Mouse (Mus musculus): ENCODE results near the gene Elane. TPM values are rescaled to one million over a fixed set of nuclear protein-coding genes. Genes with fewer than 3 reads are reported as not detected.

Elane gene
- polyA plus RNA-seq, 1 experiment from 2014 or later: not detected

GRCm38 (mm10) chr10:79929967-79930825, 44.1 kb downstream of the Elane start:
- Histone ChIP-seq H3K27me3 (no peaks in the 10 kb centered on the region), H3K4me3 (no peak overlapping the region), H3K4me2 (peak overlapping the region; percentile 93; the same call in 1 of the 2 replicates), H3K9ac (no peak overlapping the region), H3K27ac (replicated peaks) (no peak overlapping the region; the same call in 1 of the 2 replicates), H3K4me1 (replicated peaks) (peaks cover 64% of the 10 kb centered on the region), H3K9me3 (no peaks in the 10 kb centered on the region), H3K36me3 (0 out of 2 replicates have a peak, but pooled peaks cover 4% of the 10 kb centered on the region)
- no peak for ATAC-seq (ENCODE audit: low FRiP score, low read depth)
- 71% methylated on average over 18 of the region's 18 CpGs for WGBS

- ATAC-seq (ENCODE audit: low FRiP score, low read depth): no peak
- Histone ChIP-seq H3K4me3 (no peak overlapping the region), H3K27me3 (no peaks in the 10 kb centered on the region), H3K4me2 (peak overlapping the region; percentile 19; the same call in 1 of the 2 replicates), H3K4me1 (replicated peaks) (peaks cover 59% of the 10 kb centered on the region), H3K9me3 (no peaks in the 10 kb centered on the region), H3K27ac (replicated peaks) (no peak overlapping the region), H3K9ac (no peak overlapping the region), H3K36me3 (0 out of 2 replicates have a peak, but pooled peaks cover 4% of the 10 kb centered on the region)
- 57% methylated on average over 16 of the region's 16 CpGs for WGBS
Measured at GRCm38 (mm10) chr10:79930826-79931186, 44.8 kb downstream of the Elane start.

- Histone ChIP-seq H3K36me3 (0 out of 2 replicates have a peak, but pooled peaks cover 4% of the 10 kb centered on the region), H3K27me3 (no peaks in the 10 kb centered on the region), H3K4me2 (no peak overlapping the region), H3K27ac (replicated peaks) (0 out of 2 replicates have a peak overlapping the region, but pooled peaks have one; percentile 36), H3K9me3 (no peaks in the 10 kb centered on the region), H3K4me3 (no peak overlapping the region), H3K9ac (no peak overlapping the region), H3K4me1 (replicated peaks) (peaks cover 58% of the 10 kb centered on the region)
- 77% methylated on average over 9 of the region's 9 CpGs for WGBS
- no peak for ATAC-seq (ENCODE audit: low FRiP score, low read depth)
Measured at GRCm38 (mm10) chr10:79931797-79932196, 45.8 kb downstream of the Elane start.

GRCm38 (mm10) chr10:79932736-79933135, 46.7 kb downstream of the Elane start:
- ATAC-seq (ENCODE audit: low FRiP score, low read depth): no peak
- Histone ChIP-seq H3K27ac (replicated peaks) (peak overlapping the region; percentile 36), H3K9ac (no peak overlapping the region), H3K9me3 (no peaks in the 10 kb centered on the region), H3K4me3 (no peak overlapping the region), H3K4me1 (replicated peaks) (peaks cover 67% of the 10 kb centered on the region), H3K27me3 (no peaks in the 10 kb centered on the region), H3K36me3 (0 out of 2 replicates have a peak, but pooled peaks cover 4% of the 10 kb centered on the region), H3K4me2 (0 out of 2 replicates have a peak overlapping the region, but pooled peaks have one; percentile 11)
- WGBS: 19% methylated on average over 8 of the region's 8 CpGs

DNA sequence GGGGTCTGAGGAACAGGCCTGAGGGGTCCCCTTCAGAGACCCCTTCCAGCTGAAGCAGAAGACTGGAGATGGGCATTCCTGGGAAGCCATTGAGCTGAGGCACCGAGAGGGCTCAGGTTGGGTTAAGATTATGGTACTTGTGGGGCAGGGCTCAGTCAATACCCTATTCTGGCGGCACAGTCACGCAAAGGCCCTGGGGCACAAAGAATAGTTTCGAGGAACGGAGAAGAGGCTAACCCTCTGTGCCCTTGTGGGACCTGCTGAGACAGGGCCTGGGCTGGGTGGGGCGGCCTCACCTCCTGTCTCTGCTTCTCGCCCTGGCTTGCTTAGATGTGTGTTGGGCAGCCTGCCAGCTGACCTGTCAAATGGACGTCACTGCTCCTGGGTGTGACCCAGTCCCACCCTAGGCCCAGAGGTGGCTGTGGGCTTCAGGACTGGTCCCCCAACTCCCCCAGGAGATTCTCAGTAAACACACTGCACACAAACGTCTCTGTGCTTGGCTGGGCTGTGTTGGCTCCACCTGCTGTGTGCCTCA, 47.2 kb downstream of the Elane start:
- H3K4me2 ChIP-seq: no peak overlapping the region
- H3K4me3 ChIP-seq: no peak overlapping the region
- WGBS: 62% methylated on average over 9 of the region's 9 CpGs
- no peak for ATAC-seq (ENCODE audit: low FRiP score, low read depth)
- no peaks in the 10 kb centered on the region for H3K9me3 ChIP-seq
- H3K4me1 ChIP-seq (replicated peaks): peaks cover 71% of the 10 kb centered on the region
- H3K27me3 ChIP-seq: no peaks in the 10 kb centered on the region
- H3K9ac ChIP-seq: no peak overlapping the region
- 0 out of 2 replicates have a peak, but pooled peaks cover 4% of the 10 kb centered on the region for H3K36me3 ChIP-seq
- peak overlapping the region; percentile 36 for H3K27ac ChIP-seq (replicated peaks)

GRCm38 (mm10) chr10:79933861-79934260, 47.8 kb downstream of the Elane start:
- WGBS: 17% methylated on average over 6 of the region's 6 CpGs
- Histone ChIP-seq H3K36me3 (0 out of 2 replicates have a peak, but pooled peaks cover 4% of the 10 kb centered on the region), H3K27me3 (no peaks in the 10 kb centered on the region), H3K4me1 (replicated peaks) (peaks cover 67% of the 10 kb centered on the region), H3K4me2 (no peak overlapping the region), H3K27ac (replicated peaks) (peak overlapping the region; percentile 32; the same call in 1 of the 2 replicates), H3K9me3 (no peaks in the 10 kb centered on the region), H3K9ac (no peak overlapping the region), H3K4me3 (no peak overlapping the region)
- no peak for ATAC-seq (ENCODE audit: low FRiP score, low read depth)

GRCm38 (mm10) chr10:79934272-79934721, 48.2 kb downstream of the Elane start:
- H3K9me3 ChIP-seq: no peaks in the 10 kb centered on the region

DNA sequence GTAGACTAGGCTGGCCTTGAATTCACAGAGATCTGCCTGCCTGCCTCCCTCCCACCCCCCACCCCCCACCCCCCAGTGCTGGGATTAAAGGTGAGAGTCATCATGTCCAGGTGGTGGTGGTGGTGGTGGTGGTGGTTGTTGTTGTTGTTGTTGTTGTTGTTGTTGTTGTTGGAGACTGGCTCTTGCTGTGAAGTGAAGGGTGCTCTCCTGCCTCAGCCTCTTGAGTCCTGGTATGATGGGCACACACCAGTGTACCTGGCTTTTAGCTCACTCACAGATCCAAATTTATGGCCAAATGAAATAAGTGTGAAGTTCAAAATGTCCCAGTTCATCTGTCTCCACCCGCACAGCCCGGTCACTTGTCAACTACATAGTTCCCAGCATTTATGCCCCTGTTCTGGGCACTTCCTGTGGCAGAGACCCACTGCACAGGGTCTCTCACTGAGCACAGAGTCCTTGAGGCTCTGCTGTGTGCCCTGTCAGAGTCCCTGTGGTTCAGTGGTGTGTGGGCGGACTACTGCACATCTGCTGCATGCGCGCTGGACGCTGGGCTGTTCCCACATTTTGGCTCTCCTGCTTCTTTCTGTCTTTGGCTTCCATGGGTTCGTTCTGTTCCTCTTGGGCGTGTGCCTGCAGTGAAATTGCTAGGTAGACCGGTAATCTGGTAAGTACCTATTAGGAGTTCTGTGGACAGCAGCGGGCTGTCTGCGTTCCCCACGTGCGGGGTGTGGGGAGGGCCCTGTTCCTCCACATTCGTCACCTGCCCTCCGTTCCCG, 48.9 kb downstream of the Elane start:
- Histone ChIP-seq H3K27me3 (no peaks in the 10 kb centered on the region), H3K4me3 (no peak overlapping the region), H3K27ac (replicated peaks) (0 out of 2 replicates have a peak overlapping the region, but pooled peaks have one; percentile 10), H3K9me3 (no peaks in the 10 kb centered on the region), H3K4me2 (no peak overlapping the region), H3K36me3 (0 out of 2 replicates have a peak, but pooled peaks cover 4% of the 10 kb centered on the region), H3K4me1 (replicated peaks) (peaks cover 56% of the 10 kb centered on the region), H3K9ac (no peak overlapping the region)
- no peak for ATAC-seq (ENCODE audit: low FRiP score, low read depth)
- WGBS: 83% methylated on average over 16 of the region's 16 CpGs

More at GRCm38 (mm10) chr10:79934272-79934721, 48.2 kb downstream of the Elane start:
- Histone ChIP-seq H3K4me1 (replicated peaks) (peaks cover 63% of the 10 kb centered on the region), H3K4me3 (no peak overlapping the region), H3K27me3 (no peaks in the 10 kb centered on the region), H3K4me2 (no peak overlapping the region), H3K9ac (no peak overlapping the region), H3K27ac (replicated peaks) (peak overlapping the region; percentile 32; the same call in 1 of the 2 replicates), H3K36me3 (0 out of 2 replicates have a peak, but pooled peaks cover 4% of the 10 kb centered on the region)
- 37% methylated on average over 13 of the region's 13 CpGs for WGBS
- peak; percentile 72 for ATAC-seq (ENCODE audit: low FRiP score, low read depth)

DNA sequence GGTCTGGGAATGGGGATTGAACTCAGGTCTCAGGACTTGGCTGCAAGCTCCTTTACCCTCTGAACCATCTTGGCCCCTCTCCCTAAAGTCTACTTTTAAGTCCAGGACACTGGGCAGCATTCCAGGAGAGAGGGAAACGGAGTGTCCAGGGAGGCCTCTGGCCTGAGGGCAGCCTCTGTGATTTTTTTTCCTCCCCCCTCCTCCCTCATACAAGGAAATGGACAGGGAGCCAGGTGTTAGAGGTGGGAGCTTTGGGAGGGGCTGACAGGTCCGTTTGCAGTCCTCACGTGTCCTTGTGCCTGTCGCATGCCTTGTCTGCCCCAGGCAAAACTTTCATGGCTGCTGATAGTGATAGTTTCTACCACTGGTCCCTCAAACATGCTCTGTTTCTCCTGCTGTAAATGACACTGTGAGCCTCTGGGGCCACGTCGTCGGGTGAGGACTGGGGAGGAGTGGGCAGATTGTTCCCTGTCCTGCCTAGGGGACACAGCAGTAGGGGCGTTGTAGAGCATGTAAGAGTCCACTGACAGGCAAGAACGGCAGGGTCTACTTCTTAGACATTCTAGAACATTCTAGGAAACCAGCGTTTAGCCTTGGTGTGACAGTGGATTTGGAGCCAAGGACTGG, 50.4 kb downstream of the Elane start:
- Histone ChIP-seq H3K27ac (replicated peaks) (no peak overlapping the region), H3K27me3 (no peaks in the 10 kb centered on the region), H3K4me2 (peak overlapping the region; percentile 27; the same call in 1 of the 2 replicates), H3K9me3 (no peaks in the 10 kb centered on the region), H3K9ac (no peak overlapping the region), H3K4me1 (replicated peaks) (peaks cover 50% of the 10 kb centered on the region), H3K36me3 (0 out of 2 replicates have a peak, but pooled peaks cover 4% of the 10 kb centered on the region), H3K4me3 (no peak overlapping the region)
- ATAC-seq (ENCODE audit: low FRiP score, low read depth): no peak
- 72% methylated on average over 10 of the region's 10 CpGs for WGBS

DNA sequence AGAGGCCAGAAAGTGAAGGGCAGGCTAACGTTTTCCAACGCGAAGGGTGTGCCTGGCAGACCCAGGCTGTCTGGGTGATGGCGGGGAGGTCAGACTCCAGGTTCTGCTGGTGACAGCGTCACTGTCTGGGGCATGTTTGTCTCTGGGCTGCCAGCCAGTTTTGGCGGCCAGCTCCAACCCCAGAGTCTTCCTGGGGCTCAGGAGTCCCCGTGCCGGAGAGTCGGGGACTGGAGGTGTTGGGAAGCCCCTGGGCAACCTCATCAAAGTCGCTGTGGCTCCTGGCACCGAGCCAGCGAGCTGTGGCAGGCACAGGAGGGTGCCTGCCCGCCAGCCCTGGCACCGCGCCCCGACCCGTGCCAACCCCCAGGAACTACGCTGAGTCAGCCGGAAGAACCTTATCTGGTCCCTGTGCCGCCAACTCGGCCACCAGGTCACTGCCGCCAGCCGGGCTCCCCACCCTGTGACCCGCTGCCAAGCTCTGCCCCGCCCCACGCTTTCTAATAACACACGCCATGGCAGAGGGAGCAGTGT, 50.9 kb downstream of the Elane start:
- 31% methylated on average over 27 of the region's 27 CpGs for WGBS
- Histone ChIP-seq H3K4me1 (replicated peaks) (peaks cover 46% of the 10 kb centered on the region), H3K9ac (0 out of 2 replicates have a peak overlapping the region, but pooled peaks have one; percentile 23)

More for the DNA sequence above, 50.9 kb downstream of the Elane start:
- Histone ChIP-seq H3K27me3 (no peaks in the 10 kb centered on the region), H3K36me3 (0 out of 2 replicates have a peak, but pooled peaks cover 1% of the 10 kb centered on the region), H3K4me2 (peak overlapping the region; percentile 27; the same call in 1 of the 2 replicates), H3K9me3 (no peaks in the 10 kb centered on the region), H3K4me3 (no peak overlapping the region), H3K27ac (replicated peaks) (no peak overlapping the region)
- no peak for ATAC-seq (ENCODE audit: low FRiP score, low read depth)

Data from hindbrain, embryonic 15.5 days (tissue).